ENCODE assay signal across 9 mouse cellular contexts in genomic region chr11:3903046-3903445, GRCm38 (mm10). TPM values are rescaled to one million over a fixed set of nuclear protein-coding genes. Genes with fewer than 3 reads are reported as not detected.
DNase-seq lines count a peak whose midpoint lies in the region; ATAC-seq and TF ChIP-seq lines count a peak whose summit lies in the region.
"Had no signal": no experiment of that assay in that cellular context is flagged by ENCODE, and none has a peak within 500 bp of the region (broad histone marks: within the 10 kb centered on the region; RNA-seq: fewer than 3 reads in every experiment).

No protein-coding gene starts in this region.

- H3K4me3 ChIP-seq in kidney, embryonic 16.5 days (ENCODE audit: low read length), result no peak overlapping the region
- H3K4me3 ChIP-seq in cortical plate, adult 2 months (ENCODE audit: insufficient read depth, low read length), result no peak overlapping the region
- H3K4me3 ChIP-seq in lung, embryonic 14.5 days (ENCODE audit: low read depth, low read length), result no peak overlapping the region
- H3K4me3 ChIP-seq in intestine, embryonic 15.5 days (replicated peaks), result no peak overlapping the region
- H3K4me3 ChIP-seq: limb, embryonic 15.5 days had no signal

- no peak for TF ChIP-seq POLR2A in cortical plate, adult 2 months (IDR thresholded peaks at IDR 0.05; ENCODE audit: extremely low read depth, insufficient read depth, low read length)

- H3K4me1 ChIP-seq in kidney, embryonic 16.5 days (ENCODE audit: insufficient read depth, low read length), result no peaks in the 10 kb centered on the region
- peaks cover 2% of the 10 kb centered on the region; the same call in 1 of the 2 replicates for H3K4me1 ChIP-seq in cortical plate, adult 2 months (ENCODE audit: control insufficient read depth, insufficient read depth, low read length)
- H3K4me1 ChIP-seq in lung, embryonic 14.5 days (ENCODE audit: insufficient read depth), result no peaks in the 10 kb centered on the region
- H3K4me1 ChIP-seq in intestine, embryonic 15.5 days (replicated peaks), result 0 out of 2 replicates have a peak, but pooled peaks cover 3% of the 10 kb centered on the region

- no peak overlapping the region for H3K9ac ChIP-seq in kidney, embryonic 16.5 days (replicated peaks; ENCODE audit: low read length)
- H3K9ac ChIP-seq in lung, embryonic 14.5 days, result no peak overlapping the region
- H3K9ac ChIP-seq in intestine, embryonic 15.5 days, result no peak overlapping the region
- H3K9ac ChIP-seq: limb, embryonic 15.5 days had no signal

- WGBS in kidney, embryonic 16.5 days, result 77% methylated on average over 5 of the region's 5 CpGs
- 79% methylated on average over 5 of the region's 5 CpGs for WGBS in lung, embryonic 14.5 days
- WGBS in intestine, embryonic 15.5 days, result 84% methylated on average over 5 of the region's 5 CpGs

- no peak for ATAC-seq in kidney, embryonic 16.5 days (ENCODE audit: low FRiP score, low TSS enrichment)
- ATAC-seq in hematopoietic stem cell, adult 5-6 weeks (replicated peaks in 1 of 2; ENCODE audit: insufficient read depth in 1 of 2, low FRiP score in 2 of 2, low TSS enrichment in 1 of 2, low read depth in 1 of 2, poor library complexity in 2 of 2, severe bottlenecking in 2 of 2), result peak; percentile 51 to 71; a peak in 3 of 4 replicates
- no peak for ATAC-seq in lung, embryonic 14.5 days (ENCODE audit: insufficient read depth)
- no peak for ATAC-seq in erythroblast, adult 5-6 weeks (replicated peaks; ENCODE audit: low FRiP score, poor library complexity, severe bottlenecking)
- ATAC-seq in intestine, embryonic 15.5 days, result no peak

- no peak for TF ChIP-seq CTCF in cortical plate, adult 2 months (IDR thresholded peaks at IDR 0.05; ENCODE audit: extremely low read depth, insufficient read depth, low read length)
- TF ChIP-seq CTCF in lung, embryonic 14.5 days (IDR thresholded peaks at IDR 0.05; ENCODE audit: low read depth), result no peak

- peak; percentile 97 for DNase-seq in kidney, adult 11 months
- DNase-seq in lung, embryonic 14.5 days, result peak; percentile 54
- DNase-seq in testis, postnatal 14 days (ENCODE audit: low spot score), result peak; percentile 49

- no peaks in the 10 kb centered on the region for H3K9me3 ChIP-seq in kidney, embryonic 16.5 days (ENCODE audit: low read length)
- no peaks in the 10 kb centered on the region for H3K9me3 ChIP-seq in lung, embryonic 14.5 days (ENCODE audit: low read depth, low read length)
- H3K9me3 ChIP-seq in intestine, embryonic 15.5 days, result no peaks in the 10 kb centered on the region
- H3K9me3 ChIP-seq: limb, embryonic 15.5 days had no signal

- no peaks in the 10 kb centered on the region for H3K27me3 ChIP-seq in kidney, embryonic 16.5 days (ENCODE audit: insufficient read depth, low read length)
- no peaks in the 10 kb centered on the region for H3K27me3 ChIP-seq in lung, embryonic 14.5 days (ENCODE audit: insufficient read depth, low read length)
- no peaks in the 10 kb centered on the region for H3K27me3 ChIP-seq in intestine, embryonic 15.5 days (replicated peaks)
- H3K27me3 ChIP-seq: limb, embryonic 15.5 days had no signal

- H3K27ac ChIP-seq in kidney, embryonic 16.5 days (ENCODE audit: low read length), result no peak overlapping the region
- H3K27ac ChIP-seq in cortical plate, adult 2 months (ENCODE audit: insufficient read depth, low read length), result 0 out of 2 replicates have a peak overlapping the region, but pooled peaks have one; percentile 3
- no peak overlapping the region for H3K27ac ChIP-seq in lung, embryonic 14.5 days (ENCODE audit: low read depth)
- no peak overlapping the region for H3K27ac ChIP-seq in intestine, embryonic 15.5 days
- H3K27ac ChIP-seq: limb, embryonic 15.5 days had no signal

- H3K36me3 ChIP-seq in kidney, embryonic 16.5 days (ENCODE audit: insufficient read depth, low read length), result peaks cover 5% of the 10 kb centered on the region
- H3K36me3 ChIP-seq in lung, embryonic 14.5 days (ENCODE audit: insufficient read depth), result 0 out of 2 replicates have a peak, but pooled peaks cover 5% of the 10 kb centered on the region
- H3K36me3 ChIP-seq in intestine, embryonic 15.5 days, result no peaks in the 10 kb centered on the region

- no peak overlapping the region for H3K4me2 ChIP-seq in kidney, embryonic 16.5 days (replicated peaks; ENCODE audit: low read depth, low read length)
- H3K4me2 ChIP-seq in lung, embryonic 14.5 days, result no peak overlapping the region
- H3K4me2 ChIP-seq in intestine, embryonic 15.5 days (replicated peaks), result no peak overlapping the region
- H3K4me2 ChIP-seq: limb, embryonic 15.5 days had no signal

RNA-seq across cellular contexts. Expression of gene Dusp18, which starts 8.0 kb away (rescaled TPM):
- 14.7 and 16.4 TPM in 2 replicates for polyA plus RNA-seq in kidney, embryonic 16.5 days (2015; fragmentation: Nextera tagmentation; extraction: Ambion mirVana)
- polyA plus RNA-seq in cortical plate, adult 2 months (2012; rRNA removed), result 19.3 and 19.4 TPM in 2 replicates
- total RNA-seq in hematopoietic stem cell, adult 5-6 weeks (2017), result 0.79 and 1.3 TPM in 2 replicates
- polyA plus RNA-seq in lung, embryonic 14.5 days (2014; fragmentation: Nextera tagmentation; extraction: Ambion mirVana), result 8.8 and 11.0 TPM in 2 replicates
- not detected in 2 replicates for total RNA-seq in erythroblast, adult 5-6 weeks (2015; ENCODE audit: low replicate concordance)
- total RNA-seq in erythroblast, adult 5-6 weeks (2017; ENCODE audit: low replicate concordance), result 0.09 TPM in 1 of 2 replicates, not detected in the other
- 6.4 and 7.0 TPM in 2 replicates for polyA plus RNA-seq in intestine, embryonic 15.5 days (2015; fragmentation: Nextera tagmentation; extraction: Ambion mirVana)

RNA-seq across cellular contexts. Expression of gene 4921536K21Rik, which starts 8.1 kb away (rescaled TPM):
- 0.62 and 0.71 TPM in 2 replicates for polyA plus RNA-seq in kidney, embryonic 16.5 days (2015; fragmentation: Nextera tagmentation; extraction: Ambion mirVana)
- polyA plus RNA-seq in cortical plate, adult 2 months (2012; rRNA removed), result 0.25 and 0.29 TPM in 2 replicates
- total RNA-seq in hematopoietic stem cell, adult 5-6 weeks (2017), result 0.31 TPM in 1 of 2 replicates, not detected in the other
- polyA plus RNA-seq in lung, embryonic 14.5 days (2014; fragmentation: Nextera tagmentation; extraction: Ambion mirVana), result 0.14 TPM in 1 of 2 replicates, not detected in the other
- total RNA-seq in erythroblast, adult 5-6 weeks (2015; ENCODE audit: low replicate concordance), result not detected in 2 replicates
- total RNA-seq in erythroblast, adult 5-6 weeks (2017; ENCODE audit: low replicate concordance), result not detected in 2 replicates
- polyA plus RNA-seq in intestine, embryonic 15.5 days (2015; fragmentation: Nextera tagmentation; extraction: Ambion mirVana), result 0.27 and 0.29 TPM in 2 replicates

RNA-seq across cellular contexts. Expression of gene Slc35e4, which starts 11.4 kb away (rescaled TPM):
- polyA plus RNA-seq in kidney, embryonic 16.5 days (2015; fragmentation: Nextera tagmentation; extraction: Ambion mirVana), result 5.0 and 6.1 TPM in 2 replicates
- polyA plus RNA-seq in cortical plate, adult 2 months (2012; rRNA removed), result 20.7 and 21.7 TPM in 2 replicates
- 3.3 and 4.1 TPM in 2 replicates for total RNA-seq in hematopoietic stem cell, adult 5-6 weeks (2017)
- polyA plus RNA-seq in lung, embryonic 14.5 days (2014; fragmentation: Nextera tagmentation; extraction: Ambion mirVana), result 1.9 and 2.7 TPM in 2 replicates
- total RNA-seq in erythroblast, adult 5-6 weeks (2015; ENCODE audit: low replicate concordance), result 0.38 and 0.63 TPM in 2 replicates
- total RNA-seq in erythroblast, adult 5-6 weeks (2017; ENCODE audit: low replicate concordance), result not detected in 2 replicates
- polyA plus RNA-seq in intestine, embryonic 15.5 days (2015; fragmentation: Nextera tagmentation; extraction: Ambion mirVana), result 3.2 and 3.4 TPM in 2 replicates

RNA-seq across cellular contexts. Expression of gene Tcn2, which starts 28.9 kb away (rescaled TPM):
- 152 and 173 TPM in 2 replicates for polyA plus RNA-seq in kidney, embryonic 16.5 days (2015; fragmentation: Nextera tagmentation; extraction: Ambion mirVana)
- 32.0 and 33.7 TPM in 2 replicates for polyA plus RNA-seq in cortical plate, adult 2 months (2012; rRNA removed)
- 15.0 and 21.2 TPM in 2 replicates for total RNA-seq in hematopoietic stem cell, adult 5-6 weeks (2017)
- polyA plus RNA-seq in lung, embryonic 14.5 days (2014; fragmentation: Nextera tagmentation; extraction: Ambion mirVana), result 37.9 and 43.2 TPM in 2 replicates
- total RNA-seq in erythroblast, adult 5-6 weeks (2015; ENCODE audit: low replicate concordance), result 33.4 and 50.3 TPM in 2 replicates
- 12.0 and 20.8 TPM in 2 replicates for total RNA-seq in erythroblast, adult 5-6 weeks (2017; ENCODE audit: low replicate concordance)
- polyA plus RNA-seq in intestine, embryonic 15.5 days (2015; fragmentation: Nextera tagmentation; extraction: Ambion mirVana), result 57.5 and 63.7 TPM in 2 replicates

RNA-seq across cellular contexts. Expression of gene Osbp2, which starts 39.3 kb away (rescaled TPM):
- 1.1 and 1.2 TPM in 2 replicates for polyA plus RNA-seq in kidney, embryonic 16.5 days (2015; fragmentation: Nextera tagmentation; extraction: Ambion mirVana)
- 129 and 131 TPM in 2 replicates for polyA plus RNA-seq in cortical plate, adult 2 months (2012; rRNA removed)
- total RNA-seq in hematopoietic stem cell, adult 5-6 weeks (2017), result 0.81 TPM in 1 of 2 replicates, not detected in the other
- polyA plus RNA-seq in lung, embryonic 14.5 days (2014; fragmentation: Nextera tagmentation; extraction: Ambion mirVana), result 0.12 and 0.46 TPM in 2 replicates
- total RNA-seq in erythroblast, adult 5-6 weeks (2015; ENCODE audit: low replicate concordance), result not detected in 2 replicates
- total RNA-seq in erythroblast, adult 5-6 weeks (2017; ENCODE audit: low replicate concordance), result not detected in 2 replicates
- 0.50 and 1.1 TPM in 2 replicates for polyA plus RNA-seq in intestine, embryonic 15.5 days (2015; fragmentation: Nextera tagmentation; extraction: Ambion mirVana)

Comparison
In these comparisons a context has a peak if more than half of its experiments do, and no peak if none do; other contexts are left out.
1. ATAC-seq: peak in hematopoietic stem cell, adult 5-6 weeks (2 of 2); none in kidney, embryonic 16.5 days (single experiment), lung, embryonic 14.5 days (single experiment), erythroblast, adult 5-6 weeks (single experiment) and intestine, embryonic 15.5 days (single experiment).
2. Peak in every context shown above with its lines, with median percentiles within 50 percentile points of each other: DNase-seq.